Mouse (Mus musculus): ENCODE measurements around the gene Tmem159. TPM values are rescaled to one million over a fixed set of nuclear protein-coding genes. Genes with fewer than 3 reads are reported as not detected.

Gene Tmem159
- polyA plus RNA-seq, 1 experiment = 6.0 TPM

GRCm38 (mm10) chr7:120103019-120103567, 940 bp downstream of the Tmem159 start:
- TF ChIP-seq POLR2A (IDR thresholded peaks at IDR 0.05; ENCODE audit: borderline replicate concordance, extremely low read depth, insufficient read depth, insufficient read length, poor library complexity, severe bottlenecking) (no peak), CTCF (IDR thresholded peaks at IDR 0.05; ENCODE audit: borderline replicate concordance, extremely low read depth, insufficient read depth, insufficient read length) (no peak)
- peak; percentile 8 for DNase-seq (ENCODE audit: low read depth)

- TF ChIP-seq POLR2A (IDR thresholded peaks at IDR 0.05; ENCODE audit: borderline replicate concordance, extremely low read depth, insufficient read depth, insufficient read length, poor library complexity, severe bottlenecking) = no peak
- TF ChIP-seq CTCF (IDR thresholded peaks at IDR 0.05; ENCODE audit: borderline replicate concordance, extremely low read depth, insufficient read depth, insufficient read length) = peak; percentile 18; the same call in 1 of the 2 replicates
- peak; percentile 32 for DNase-seq (ENCODE audit: low read depth)
Observed at GRCm38 (mm10) chr7:120104975-120105374, 2.8 kb downstream of the Tmem159 start.

GRCm38 (mm10) chr7:120106356-120106755, 4.2 kb downstream of the Tmem159 start:
- TF ChIP-seq CTCF (IDR thresholded peaks at IDR 0.05; ENCODE audit: borderline replicate concordance, extremely low read depth, insufficient read depth, insufficient read length) (no peak), POLR2A (IDR thresholded peaks at IDR 0.05; ENCODE audit: borderline replicate concordance, extremely low read depth, insufficient read depth, insufficient read length, poor library complexity, severe bottlenecking) (no peak)
- peak; percentile 52 for DNase-seq (ENCODE audit: low read depth)

GRCm38 (mm10) chr7:120109676-120110075, 7.5 kb downstream of the Tmem159 start:
- TF ChIP-seq POLR2A (IDR thresholded peaks at IDR 0.05; ENCODE audit: borderline replicate concordance, extremely low read depth, insufficient read depth, insufficient read length, poor library complexity, severe bottlenecking) (no peak), CTCF (IDR thresholded peaks at IDR 0.05; ENCODE audit: borderline replicate concordance, extremely low read depth, insufficient read depth, insufficient read length) (no peak)
- no peak for DNase-seq (ENCODE audit: low read depth)

- no peak for TF ChIP-seq POLR2A (IDR thresholded peaks at IDR 0.05; ENCODE audit: borderline replicate concordance, extremely low read depth, insufficient read depth, insufficient read length, poor library complexity, severe bottlenecking)
- TF ChIP-seq CTCF (IDR thresholded peaks at IDR 0.05; ENCODE audit: borderline replicate concordance, extremely low read depth, insufficient read depth, insufficient read length) = no peak
- no peak for DNase-seq (ENCODE audit: low read depth)
Observed at GRCm38 (mm10) chr7:120116976-120117375, 14.8 kb downstream of the Tmem159 start.

- TF ChIP-seq POLR2A (IDR thresholded peaks at IDR 0.05; ENCODE audit: borderline replicate concordance, extremely low read depth, insufficient read depth, insufficient read length, poor library complexity, severe bottlenecking) (no peak), CTCF (IDR thresholded peaks at IDR 0.05; ENCODE audit: borderline replicate concordance, extremely low read depth, insufficient read depth, insufficient read length) (no peak)
- DNase-seq (ENCODE audit: low read depth) = peak; percentile 54
Observed at GRCm38 (mm10) chr7:120117529-120117928, 15.4 kb downstream of the Tmem159 start.

GRCm38 (mm10) chr7:120123776-120124175, 21.6 kb downstream of the Tmem159 start:
- no peak for DNase-seq (ENCODE audit: low read depth)
- TF ChIP-seq CTCF (IDR thresholded peaks at IDR 0.05; ENCODE audit: borderline replicate concordance, extremely low read depth, insufficient read depth, insufficient read length) = no peak
- no peak for TF ChIP-seq POLR2A (IDR thresholded peaks at IDR 0.05; ENCODE audit: borderline replicate concordance, extremely low read depth, insufficient read depth, insufficient read length, poor library complexity, severe bottlenecking)

- DNase-seq (ENCODE audit: low read depth) = peak; percentile 84
- no peak for TF ChIP-seq POLR2A (IDR thresholded peaks at IDR 0.05; ENCODE audit: borderline replicate concordance, extremely low read depth, insufficient read depth, insufficient read length, poor library complexity, severe bottlenecking)
- peak; percentile 89 for TF ChIP-seq CTCF (IDR thresholded peaks at IDR 0.05; ENCODE audit: borderline replicate concordance, extremely low read depth, insufficient read depth, insufficient read length)
Observed at GRCm38 (mm10) chr7:120124844-120125243, 22.7 kb downstream of the Tmem159 start.

GRCm38 (mm10) chr7:120126976-120127685, 25.0 kb downstream of the Tmem159 start:
- TF ChIP-seq CTCF (IDR thresholded peaks at IDR 0.05; ENCODE audit: borderline replicate concordance, extremely low read depth, insufficient read depth, insufficient read length) (no peak), POLR2A (IDR thresholded peaks at IDR 0.05; ENCODE audit: borderline replicate concordance, extremely low read depth, insufficient read depth, insufficient read length, poor library complexity, severe bottlenecking) (no peak)
- peak; percentile 35 for DNase-seq (ENCODE audit: low read depth)

- DNase-seq (ENCODE audit: low read depth) = peak; percentile 2
- TF ChIP-seq POLR2A (IDR thresholded peaks at IDR 0.05; ENCODE audit: borderline replicate concordance, extremely low read depth, insufficient read depth, insufficient read length, poor library complexity, severe bottlenecking) (no peak), CTCF (IDR thresholded peaks at IDR 0.05; ENCODE audit: borderline replicate concordance, extremely low read depth, insufficient read depth, insufficient read length) (no peak)
Observed at GRCm38 (mm10) chr7:120127686-120128059, 25.5 kb downstream of the Tmem159 start.

- TF ChIP-seq POLR2A (IDR thresholded peaks at IDR 0.05; ENCODE audit: borderline replicate concordance, extremely low read depth, insufficient read depth, insufficient read length, poor library complexity, severe bottlenecking) (no peak), CTCF (IDR thresholded peaks at IDR 0.05; ENCODE audit: borderline replicate concordance, extremely low read depth, insufficient read depth, insufficient read length) (no peak)
- no peak for DNase-seq (ENCODE audit: low read depth)
Observed at GRCm38 (mm10) chr7:120128951-120129350, 26.8 kb downstream of the Tmem159 start.

- TF ChIP-seq CTCF (IDR thresholded peaks at IDR 0.05; ENCODE audit: borderline replicate concordance, extremely low read depth, insufficient read depth, insufficient read length) (no peak), POLR2A (IDR thresholded peaks at IDR 0.05; ENCODE audit: borderline replicate concordance, extremely low read depth, insufficient read depth, insufficient read length, poor library complexity, severe bottlenecking) (no peak)
- no peak for DNase-seq (ENCODE audit: low read depth)
Observed at GRCm38 (mm10) chr7:120142743-120143142, 40.6 kb downstream of the Tmem159 start.

Measured in brain, embryonic 14.5 days (tissue).